In genomic region chr19:15214651-15215050, GRCm38 (mm10) we compare ENCODE assay signal across 14 mouse cellular contexts.
"Had no signal": no experiment of that assay in that cellular context is flagged by ENCODE, and none has a peak within 500 bp of the region (broad histone marks: within the 10 kb centered on the region; RNA-seq: fewer than 3 reads in every experiment).

No protein-coding gene starts in this region.

- H3K27ac ChIP-seq: kidney, embryonic 15.5 days; limb, embryonic 15.5 days; liver, embryonic 12.5 days; midbrain, embryonic 10.5 days; midbrain, embryonic 15.5 days; neural tube, embryonic 13.5 days had no signal

- H3K9ac ChIP-seq: kidney, embryonic 15.5 days; limb, embryonic 15.5 days; liver, embryonic 12.5 days; lung, embryonic 14.5 days; midbrain, embryonic 15.5 days; neural tube, embryonic 13.5 days had no signal

- H3K4me1 ChIP-seq: kidney, embryonic 15.5 days; limb, embryonic 15.5 days; liver, embryonic 12.5 days; midbrain, embryonic 10.5 days; midbrain, embryonic 15.5 days; neural tube, embryonic 13.5 days had no signal

- ATAC-seq: liver, embryonic 12.5 days; midbrain, embryonic 15.5 days had no signal

- H3K27me3 ChIP-seq: kidney, embryonic 15.5 days; limb, embryonic 15.5 days; liver, embryonic 12.5 days; midbrain, embryonic 15.5 days; neural tube, embryonic 13.5 days had no signal

- H3K4me2 ChIP-seq: kidney, embryonic 15.5 days; limb, embryonic 15.5 days; liver, embryonic 12.5 days; lung, embryonic 14.5 days; midbrain, embryonic 15.5 days; neural tube, embryonic 13.5 days had no signal

- H3K36me3 ChIP-seq: kidney, embryonic 15.5 days; limb, embryonic 15.5 days; liver, embryonic 12.5 days; midbrain, embryonic 10.5 days; midbrain, embryonic 15.5 days; neural tube, embryonic 13.5 days had no signal

- H3K4me3 ChIP-seq: kidney, embryonic 15.5 days; limb, embryonic 15.5 days; liver, embryonic 12.5 days; midbrain, embryonic 10.5 days; midbrain, embryonic 15.5 days; neural tube, embryonic 13.5 days had no signal

- H3K9me3 ChIP-seq: kidney, embryonic 15.5 days; limb, embryonic 15.5 days; liver, embryonic 12.5 days; midbrain, embryonic 10.5 days; midbrain, embryonic 15.5 days; neural tube, embryonic 13.5 days had no signal

- DNase-seq: kidney, postnatal 14 days; layer of hippocampus, postnatal 36 days; lung, embryonic 14.5 days; lung, postnatal 10 days; lung, postnatal 4 days; retina, postnatal 1 day; right cerebral cortex, postnatal 14 days; thymus, postnatal 36 days had no signal
